Mouse (Mus musculus) induced T-regulatory cell, adult 2 months (primary cell): ENCODE results near the gene Dntt.

Source experiments
- DNase-seq: peaks from one replicate; pipeline ENCODE4 v3.0.0-alpha.2; 2012; ENCODE audit warnings: low read depth

Dntt gene

DNA sequence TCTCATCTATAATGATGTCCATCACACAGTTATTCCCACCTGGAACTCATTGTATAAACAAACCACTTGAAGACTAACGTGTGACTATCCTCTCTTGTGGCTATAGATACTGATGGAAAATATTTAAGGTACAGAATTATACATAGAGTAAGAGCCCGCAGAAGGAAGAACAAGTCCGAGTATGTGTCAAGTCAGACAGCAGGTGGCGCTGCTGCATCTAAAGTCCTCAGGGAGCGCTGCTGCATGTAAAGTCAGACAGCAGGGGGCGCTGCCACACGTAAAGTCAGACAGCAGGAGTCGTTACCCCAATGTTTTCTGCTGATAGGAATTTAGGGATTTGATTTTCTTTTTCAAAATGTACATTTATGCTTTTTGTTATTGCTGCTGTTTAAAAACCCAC, 42.4 kb downstream of the Dntt start:
- peak; percentile 95 for DNase-seq

GRCm38 (mm10) chr19:41073746-41074455, 44.8 kb downstream of the Dntt start:
- DNase-seq, result no peak

- no peak for DNase-seq
Measured at GRCm38 (mm10) chr19:41076906-41077305, 47.8 kb downstream of the Dntt start, which contains the start of gene Opalin. Gene Opalin, minus strand, starts transcription at chr19:41077113.

DNA sequence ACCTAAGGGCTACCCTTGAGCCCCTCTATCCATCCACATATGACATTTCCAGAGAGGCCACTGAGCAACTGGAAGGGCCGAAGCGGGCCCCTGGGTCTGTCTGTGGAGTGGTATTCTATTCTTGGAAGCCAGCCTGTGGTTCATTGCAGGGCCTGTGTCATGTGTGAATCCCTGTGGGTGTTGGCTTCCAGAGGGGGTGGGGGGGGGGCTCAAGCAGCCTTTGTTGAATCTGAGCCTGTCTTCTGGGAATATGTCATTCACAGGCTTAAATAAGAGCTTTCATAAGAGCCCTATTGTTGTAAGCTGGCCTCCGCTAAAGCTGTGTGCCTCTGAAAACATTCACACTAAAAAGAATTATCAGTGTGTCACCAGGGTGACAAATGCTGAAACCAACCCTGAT, 52.5 kb downstream of the Dntt start:
- no peak for DNase-seq

GRCm38 (mm10) chr19:41083646-41084045, 54.6 kb downstream of the Dntt start:
- no peak for DNase-seq

DNA sequence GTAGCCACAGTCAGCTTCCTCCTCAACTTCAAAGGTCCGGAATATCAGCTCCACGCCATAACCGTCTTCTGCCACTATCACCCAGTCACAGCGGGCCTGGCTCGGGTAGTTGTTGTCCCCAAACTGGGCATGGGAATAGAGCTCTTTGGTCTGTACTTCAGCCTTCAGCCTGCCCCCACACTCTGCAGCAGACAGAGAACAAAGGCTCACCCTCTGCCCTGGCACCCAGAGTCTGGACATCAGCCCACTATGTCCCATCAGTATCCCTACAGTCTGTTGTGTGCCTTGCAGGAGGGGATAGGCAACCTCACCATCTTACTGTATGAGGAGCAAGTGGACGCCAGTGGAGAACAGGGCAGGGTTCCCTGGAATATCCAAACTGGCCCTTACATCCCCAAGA, 57.2 kb downstream of the Dntt start:
- no peak for DNase-seq

GRCm38 (mm10) chr19:41086700-41087099, 57.6 kb downstream of the Dntt start:
- DNase-seq, result peak; percentile 75

DNA sequence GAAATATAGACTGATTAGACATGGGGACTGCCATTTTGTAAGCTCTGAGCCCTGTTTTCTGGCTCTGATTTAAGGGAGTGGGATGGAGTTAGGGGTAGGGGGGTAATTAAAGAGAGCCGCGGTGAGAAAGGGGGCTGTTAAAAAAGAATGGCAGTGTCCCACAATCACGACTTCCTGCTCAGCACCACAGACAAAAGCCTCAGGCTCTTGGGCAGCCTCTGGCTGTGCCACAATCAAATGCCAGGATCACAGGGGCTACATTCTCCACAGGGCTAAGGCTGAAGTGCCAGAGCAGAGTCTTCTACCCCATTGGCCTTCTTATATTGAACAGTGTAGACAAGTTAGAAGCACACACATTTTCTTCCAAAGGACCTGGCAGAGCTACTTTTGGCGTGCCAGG, 58.8 kb downstream of the Dntt start:
- DNase-seq, result no peak

GRCm38 (mm10) chr19:41088491-41088890, 59.4 kb downstream of the Dntt start:
- no peak for DNase-seq

GRCm38 (mm10) chr19:41089833-41090232, 60.8 kb downstream of the Dntt start:
- DNase-seq, result peak; percentile 63

DNA sequence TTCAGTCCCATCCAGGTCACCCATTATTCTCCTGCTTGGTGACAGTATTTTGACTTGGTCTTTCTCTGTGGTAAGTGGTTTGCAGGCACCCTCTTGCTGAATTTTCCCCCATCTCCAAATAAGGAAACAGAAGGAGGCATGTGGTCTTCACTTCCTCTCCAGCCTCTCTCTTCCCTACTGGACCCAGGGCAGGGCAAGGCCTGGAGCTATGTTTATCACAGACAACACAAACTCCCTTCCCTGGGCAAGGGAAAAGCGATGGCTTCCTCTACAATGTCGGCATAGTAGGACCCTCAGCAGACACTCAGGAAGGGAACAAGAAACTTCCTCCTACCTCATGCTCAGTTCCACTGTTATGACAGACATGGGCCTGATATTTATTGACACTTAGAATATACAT, 62.8 kb downstream of the Dntt start:
- no peak for DNase-seq

DNA sequence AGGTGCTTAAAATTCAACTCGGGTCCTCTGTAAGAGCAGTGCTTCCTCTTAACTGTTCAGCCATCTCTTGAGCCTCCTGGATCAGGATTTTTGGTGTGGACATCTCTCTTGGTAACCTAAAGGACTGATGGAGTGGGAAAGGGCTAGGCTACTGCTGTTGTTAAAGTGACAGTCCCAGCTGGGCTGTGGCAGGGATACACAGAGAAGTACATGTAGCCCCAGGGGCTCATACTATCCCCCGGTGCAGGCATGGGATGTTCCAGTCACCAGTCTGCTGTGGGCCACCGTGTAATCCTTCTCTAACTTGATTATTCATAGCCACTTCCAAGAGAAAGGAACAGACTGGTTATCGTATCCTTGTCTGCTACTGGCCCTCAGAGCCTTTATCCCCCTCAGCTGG, 68.0 kb downstream of the Dntt start:
- DNase-seq, result no peak

- no peak for DNase-seq
Measured at GRCm38 (mm10) chr19:41100863-41101262, 71.8 kb downstream of the Dntt start.

DNA sequence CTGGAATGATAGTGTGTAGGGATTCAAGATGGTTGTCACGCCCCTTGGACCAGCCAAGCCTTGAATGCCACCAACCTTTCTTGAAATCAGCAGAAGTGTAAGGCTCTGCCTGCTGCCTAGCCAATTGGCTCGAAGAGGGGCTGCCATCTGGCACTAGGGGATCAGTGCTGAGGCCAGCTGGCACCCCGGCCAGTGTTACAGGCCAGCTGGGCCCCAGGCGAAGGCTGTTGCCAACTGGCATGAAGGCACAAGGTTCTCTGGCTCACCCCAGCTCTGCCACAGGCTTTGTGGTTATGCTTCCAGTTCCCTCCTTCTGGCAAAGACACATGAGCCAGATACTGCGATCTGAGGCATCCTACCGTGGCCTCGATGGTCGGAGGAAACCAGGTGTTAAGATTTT, 72.3 kb downstream of the Dntt start:
- no peak for DNase-seq

DNA sequence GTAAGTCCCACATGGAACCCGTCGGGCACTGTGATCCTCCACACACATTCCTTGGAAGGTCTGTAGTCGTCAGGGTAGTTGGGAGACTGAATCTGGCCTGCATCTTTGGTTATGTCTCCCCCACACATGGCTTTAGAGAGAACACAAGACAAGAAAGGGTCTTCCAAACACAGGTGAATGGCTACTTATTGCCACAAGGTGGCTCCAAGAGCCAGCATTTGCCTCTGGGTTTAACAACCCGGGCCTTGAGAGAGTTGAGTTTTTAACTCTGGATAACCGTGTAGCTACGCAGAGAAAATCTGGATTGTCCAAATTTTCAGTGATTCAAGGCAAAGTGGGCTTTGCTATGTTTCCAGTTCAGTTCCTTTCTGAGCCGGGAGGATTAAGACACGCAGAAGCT, 75.8 kb downstream of the Dntt start:
- DNase-seq, result peak; percentile 7

GRCm38 (mm10) chr19:41107530-41107929, 78.5 kb downstream of the Dntt start:
- DNase-seq, result no peak

DNA sequence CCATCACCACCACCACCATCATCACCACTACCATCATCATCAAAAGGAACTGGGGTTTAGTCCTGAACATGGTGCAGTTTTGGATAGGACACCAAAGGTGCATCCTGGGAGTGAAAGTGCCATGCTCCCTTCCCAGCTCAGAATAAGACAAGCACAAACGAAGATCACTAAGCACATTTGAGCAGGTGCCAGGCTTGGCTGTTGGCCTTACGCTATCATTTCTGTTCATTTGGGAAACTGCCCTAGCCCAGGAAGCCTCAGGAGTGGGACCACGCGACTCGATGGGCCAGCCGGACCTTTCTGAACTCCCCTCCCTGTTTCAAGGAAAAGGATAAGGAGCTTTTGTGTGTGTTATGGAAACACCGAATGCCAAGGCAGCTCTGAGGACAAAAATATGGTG, 79.6 kb downstream of the Dntt start:
- DNase-seq, result no peak
